Mouse (Mus musculus): ENCODE measurements around the gene Irf7. TPM values are rescaled to one million over a fixed set of nuclear protein-coding genes. Genes with fewer than 3 reads are reported as not detected.
A peak's percentile ranks its signal among the peaks of the same experiment; 100 is the strongest.

The Irf7 gene
- polyA plus RNA-seq, 3 experiments from 2014 or later, result 95.5 to 112 (median 100) TPM

DNA sequence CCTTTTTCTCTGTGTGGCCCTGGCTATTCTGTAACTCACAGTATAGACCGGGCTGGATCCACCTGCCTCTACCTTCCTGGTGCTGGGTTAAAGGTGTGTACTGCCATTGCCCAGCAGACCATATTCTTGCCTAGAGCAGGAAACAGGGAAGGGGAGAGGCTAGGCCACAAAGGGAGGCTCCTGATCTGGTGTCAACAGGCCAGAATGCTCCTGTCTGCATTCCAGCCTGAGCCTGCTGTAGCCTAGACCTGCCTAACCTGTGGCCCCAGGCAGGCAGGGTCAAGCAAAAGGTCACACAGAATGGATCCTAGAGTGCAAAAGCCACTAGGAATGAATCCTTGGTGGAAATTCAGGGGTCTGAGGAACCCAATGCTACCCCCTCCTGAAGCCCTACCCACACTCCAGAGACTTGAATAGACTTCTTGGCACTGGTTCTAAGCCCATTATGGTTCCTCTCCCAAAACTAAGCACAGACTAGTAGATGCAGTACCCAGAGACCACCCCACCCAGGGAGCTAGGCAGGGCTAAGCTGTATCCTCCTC lies 46.7 kb downstream of the Irf7 start:
- no peak for ATAC-seq

DNA sequence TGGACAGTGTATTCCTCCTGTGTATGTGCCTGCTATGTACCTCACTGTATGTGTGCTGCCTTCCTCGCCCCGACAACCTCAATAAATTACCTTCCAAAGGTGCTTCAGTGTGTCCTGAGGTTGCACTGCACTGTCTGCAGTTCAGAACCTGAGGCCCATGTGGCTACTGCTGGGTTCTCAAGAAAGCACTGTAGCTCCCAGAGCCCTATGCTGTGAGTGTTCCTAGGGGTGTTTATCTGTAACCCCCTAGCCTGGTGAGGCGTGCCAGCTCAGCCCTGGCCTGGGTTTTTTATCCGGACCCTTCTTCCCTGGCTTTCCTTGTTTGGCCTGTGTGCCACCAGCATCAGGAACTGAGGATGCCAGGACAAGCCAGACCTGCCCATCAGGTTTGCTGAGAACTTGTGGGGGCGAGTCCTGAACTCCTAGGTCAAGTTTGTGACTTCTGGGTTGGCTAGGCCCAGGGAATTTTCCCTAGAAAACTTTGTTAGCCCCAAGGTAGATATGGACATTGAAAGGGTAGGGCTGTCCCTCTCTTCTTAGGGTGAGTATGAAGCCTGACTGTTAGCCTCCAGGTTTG lies 47.6 kb downstream of the Irf7 start:
- ATAC-seq, result no peak

DNA sequence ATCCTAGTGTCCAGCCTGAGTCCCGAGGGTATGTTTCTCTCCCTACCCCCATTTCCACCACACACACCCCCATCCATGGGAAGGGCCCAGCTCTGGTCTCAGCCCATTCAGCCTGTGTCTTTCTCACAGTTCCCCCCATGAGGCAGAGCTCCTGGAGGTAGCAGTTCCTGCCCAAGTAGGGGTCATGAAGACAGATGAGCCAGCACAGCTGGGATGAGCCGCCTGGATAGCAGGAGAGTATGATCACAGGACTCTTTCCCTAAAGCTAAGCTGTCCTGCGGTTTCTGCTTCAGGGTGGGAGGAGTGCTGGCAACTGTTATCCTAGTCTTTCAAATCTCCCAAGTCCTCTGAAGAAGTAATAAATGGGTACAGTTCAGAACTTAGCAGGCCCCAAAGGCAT lies 48.1 kb downstream of the Irf7 start:
- no peak for ATAC-seq

DNA sequence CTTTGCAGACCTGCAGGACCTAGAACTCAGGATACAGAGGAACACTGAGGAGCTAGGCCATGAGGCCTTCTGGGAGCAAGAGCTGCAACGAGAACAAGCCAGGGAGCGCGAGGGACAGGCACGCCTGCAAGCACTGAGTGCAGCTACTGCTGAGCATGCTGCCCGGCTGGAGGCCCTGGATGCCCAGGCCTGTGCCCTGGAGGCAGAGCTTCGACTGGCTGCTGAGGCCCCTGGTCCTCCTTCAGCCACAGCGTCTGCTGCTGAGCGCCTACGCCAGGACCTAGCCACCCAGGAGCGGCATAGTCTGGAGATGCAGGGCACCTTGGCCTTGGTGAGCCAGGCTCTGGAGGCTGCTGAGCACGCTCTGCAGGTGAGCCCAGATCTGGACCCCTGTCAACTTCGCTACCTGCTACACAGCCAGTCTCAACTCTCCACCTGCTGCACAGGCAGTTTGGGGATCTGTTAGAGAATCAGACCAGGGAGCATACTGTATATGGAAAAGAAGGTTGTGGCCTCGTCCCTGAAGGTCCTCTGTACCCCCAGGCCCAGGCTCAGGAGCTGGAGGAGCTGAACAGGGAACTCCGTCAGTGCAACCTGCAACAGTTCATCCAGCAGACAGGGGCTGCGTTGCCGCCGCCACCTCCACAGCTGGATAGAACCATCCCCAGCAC lies 48.8 kb downstream of the Irf7 start:
- ATAC-seq, result no peak

DNA sequence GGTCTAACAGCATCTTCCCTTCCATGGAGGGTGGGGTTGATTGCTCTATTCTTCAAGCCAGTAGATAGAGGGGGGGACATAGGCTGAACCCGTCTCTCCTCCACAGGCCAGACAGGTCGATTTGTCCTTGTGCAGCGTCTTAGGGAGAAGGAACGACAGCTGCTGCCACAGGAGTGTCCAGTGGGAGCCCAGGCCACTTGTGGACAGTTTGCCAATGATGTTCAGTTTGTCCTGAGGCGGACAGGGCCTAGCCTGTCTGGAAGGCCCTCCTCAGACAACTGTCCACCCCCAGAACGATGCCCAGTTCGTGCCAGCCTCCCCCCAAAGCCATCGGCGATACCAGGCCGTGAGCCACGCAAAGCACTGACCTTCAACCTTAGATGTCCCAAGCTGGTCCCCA lies 49.4 kb downstream of the Irf7 start:
- no peak for ATAC-seq

DNA sequence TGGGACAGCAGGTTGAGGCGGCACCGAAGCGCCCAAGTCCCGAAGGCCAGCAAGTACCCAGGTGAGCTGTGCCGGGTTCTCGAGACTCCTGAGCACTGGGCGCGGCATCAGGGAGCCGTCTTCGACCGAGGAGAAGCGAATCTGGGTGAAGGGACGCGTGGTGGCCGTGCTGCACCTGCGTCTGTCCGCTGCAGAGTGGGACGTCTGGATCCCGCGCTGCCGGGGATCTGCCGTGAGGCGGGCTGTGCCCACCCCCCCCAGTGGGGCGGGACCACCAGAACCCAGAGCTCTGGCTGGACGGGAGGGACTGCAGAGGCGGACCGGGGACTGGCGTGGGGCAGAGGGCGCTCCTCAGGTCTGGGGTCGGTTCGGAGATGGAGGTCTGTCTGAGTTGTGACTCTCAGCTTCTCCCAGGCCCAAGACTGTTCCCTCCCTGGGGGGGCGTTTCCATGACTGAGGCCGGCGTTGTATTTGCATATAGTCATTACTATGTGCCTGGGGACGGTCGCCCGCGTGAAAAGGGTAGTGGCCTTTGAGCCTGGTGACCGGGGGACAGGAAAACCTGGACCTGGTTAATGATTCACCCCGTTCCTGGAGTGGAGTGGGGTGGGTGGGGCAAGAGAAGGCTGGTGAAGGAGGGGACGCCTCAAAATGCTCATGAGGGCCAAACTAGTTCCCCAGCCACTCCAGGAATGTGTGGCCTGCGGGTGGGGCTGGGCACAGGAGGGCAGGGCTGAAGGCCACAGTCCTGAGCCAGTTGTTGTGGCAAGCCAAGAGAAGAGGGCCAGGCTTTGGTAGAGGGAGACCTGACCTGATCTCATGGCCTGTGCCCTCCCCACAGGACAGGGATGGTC lies 50.2 kb downstream of the Irf7 start:
- ATAC-seq, result peak; percentile 18

DNA sequence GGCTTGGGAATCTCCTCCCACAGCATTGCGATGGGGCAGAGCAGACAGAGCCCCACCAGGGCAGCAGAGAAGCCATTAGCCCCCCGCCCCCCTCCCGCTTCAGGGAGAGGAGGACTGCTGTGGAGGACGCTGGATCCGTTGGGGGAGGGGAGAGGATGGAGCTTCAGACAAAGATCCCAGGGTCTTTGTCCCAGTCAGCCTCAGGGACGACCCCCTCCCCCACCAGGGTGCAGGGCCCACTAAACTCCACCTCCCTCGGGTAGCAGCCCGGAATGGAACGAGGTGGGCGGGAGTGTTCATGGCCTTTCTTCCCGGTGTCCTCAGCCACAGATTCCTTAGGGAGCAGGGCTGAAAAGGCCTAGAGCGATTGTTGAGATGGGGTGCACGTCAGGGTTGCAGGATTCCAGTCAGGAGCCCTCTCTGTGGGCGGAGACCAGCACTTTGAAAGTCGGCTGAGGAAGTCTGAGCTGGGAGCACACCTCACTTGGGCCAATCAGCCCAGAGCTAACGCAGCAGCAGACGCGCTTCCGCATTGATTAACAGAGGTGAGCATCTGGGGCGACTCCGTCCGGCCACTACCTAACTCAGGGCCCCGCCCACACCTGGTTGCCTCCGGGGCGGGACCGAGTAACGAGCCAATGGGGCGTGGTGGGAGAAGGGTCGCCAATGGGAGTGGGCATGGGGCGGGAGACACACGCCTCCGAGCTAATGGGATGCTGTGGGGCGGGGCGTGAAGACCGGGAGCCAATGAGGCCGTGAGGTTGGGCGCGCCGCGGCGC lies 51.0 kb downstream of the Irf7 start, which contains the start of gene Rassf7:
Gene Rassf7, plus strand, starts transcription at position 760 of the 779 bp plus-strand sequence.
- ATAC-seq, result peak; percentile 99

DNA sequence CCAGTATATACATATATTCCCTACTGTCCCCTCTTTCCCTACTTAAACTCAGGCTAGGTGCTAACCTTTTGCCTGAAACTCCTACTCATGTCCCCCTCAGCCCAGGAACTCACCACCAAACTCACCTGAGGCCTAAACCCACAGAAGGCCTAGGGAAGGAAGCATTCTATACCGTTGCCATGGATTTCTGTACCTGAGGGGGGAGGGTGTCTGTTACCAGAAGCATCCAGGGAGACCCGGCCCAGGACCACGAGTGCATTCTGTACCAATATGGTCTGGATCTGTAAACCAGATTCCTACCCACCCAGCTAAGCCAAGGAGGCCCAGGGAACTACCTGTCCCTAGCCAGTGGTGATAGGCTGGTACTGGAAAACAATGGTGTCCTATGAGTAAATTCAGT lies 52.0 kb downstream of the Irf7 start:
- ATAC-seq, result no peak

DNA sequence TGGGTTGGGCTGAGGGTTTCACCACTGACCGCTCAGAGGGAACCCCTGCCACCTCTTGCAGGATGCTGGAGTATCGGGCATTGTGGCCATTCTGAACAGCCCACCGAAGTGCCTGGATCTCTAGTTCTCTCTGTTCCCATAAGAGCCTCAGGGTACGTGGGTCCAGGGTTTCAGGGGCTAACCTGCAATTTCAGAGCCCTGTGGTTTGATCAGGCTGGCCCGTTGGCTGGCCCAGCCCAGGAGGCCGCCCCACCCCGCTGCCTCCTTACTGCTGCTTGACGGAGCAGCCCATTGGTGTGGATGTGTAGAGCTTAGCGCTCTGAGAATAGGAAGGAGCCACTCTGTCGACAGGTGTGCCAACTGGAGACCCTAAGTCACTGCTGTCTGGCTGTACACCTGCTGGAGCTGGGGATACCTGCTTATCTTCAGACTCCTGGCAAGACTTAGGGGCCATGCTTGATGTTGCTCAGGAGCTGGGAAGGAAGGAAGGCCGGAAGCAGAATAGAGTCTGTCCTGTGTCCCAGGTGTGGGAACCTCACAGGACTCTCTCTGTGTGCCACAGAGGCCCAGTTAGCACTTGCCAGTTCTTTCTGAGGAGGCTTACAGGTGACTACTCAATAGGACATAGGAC lies 52.6 kb downstream of the Irf7 start, which contains the start of gene Lmntd2:
Gene Lmntd2, minus strand, starts transcription at position 476 of the 631 bp plus-strand sequence.
- no peak for ATAC-seq

DNA sequence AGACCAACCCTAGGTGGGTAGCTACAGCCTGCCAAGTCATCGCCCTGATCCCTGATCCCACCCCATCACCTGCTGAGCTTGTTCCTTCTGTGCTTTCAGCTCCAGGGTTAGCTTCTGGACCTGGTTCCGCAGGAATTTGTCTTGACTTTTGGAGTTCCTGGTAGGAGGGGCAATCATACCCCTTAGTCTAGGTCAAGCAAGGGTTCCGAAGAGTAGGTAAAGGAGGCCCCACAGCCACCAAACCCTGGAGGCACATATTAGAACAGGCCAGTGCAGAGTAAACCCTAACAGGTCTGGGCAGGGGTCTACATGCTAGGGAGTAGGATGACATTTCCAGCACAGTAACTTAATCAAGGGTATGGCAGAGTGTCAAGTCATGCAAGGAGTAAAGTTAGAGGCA lies 53.1 kb downstream of the Irf7 start:
- ATAC-seq, result no peak

Other genes with a start within 250 kb of the Irf7 start
- gene Ifitm6, start 248.6 kb downstream of the Irf7 start, polyA plus RNA-seq (2017; shearing (Covaris generic)), result under 1 TPM in 1 of 3 experiments, not detected in 2; 0.94 TPM
- gene Gm17387, start 237.3 kb downstream of the Irf7 start, polyA plus RNA-seq (2017; shearing (Covaris generic)), result not detected
- gene B4galnt4, start 205.4 kb downstream of the Irf7 start, polyA plus RNA-seq (2017; shearing (Covaris generic)), result 10 to 100 TPM; 11.1 to 13.1 (median 12.5) TPM
- gene Pkp3, start 188.3 kb downstream of the Irf7 start, polyA plus RNA-seq (2017; shearing (Covaris generic)), result 100 to 1,000 TPM; 413 to 487 (median 426) TPM
- gene Sigirr, start 165.9 kb downstream of the Irf7 start, polyA plus RNA-seq (2017; shearing (Covaris generic)), result 100 to 1,000 TPM; 149 to 208 (median 206) TPM
- not detected for gene Ano9, start 148.7 kb downstream of the Irf7 start, polyA plus RNA-seq (2017; shearing (Covaris generic))
- 1 to 10 TPM; 6.2 to 9.3 (median 7.0) TPM for gene Ptdss2, start 144.1 kb downstream of the Irf7 start, polyA plus RNA-seq (2017; shearing (Covaris generic))
- 100 to 1,000 TPM; 135 to 147 (median 143) TPM for gene Rnh1, start 93.6 kb downstream of the Irf7 start, polyA plus RNA-seq (2017; shearing (Covaris generic))
- 1 to 10 TPM; 1.5 to 6.2 (median 4.6) TPM for gene Hras, start 72.5 kb downstream of the Irf7 start, polyA plus RNA-seq (2017; shearing (Covaris generic))
- 1 to 10 TPM; 1.3 to 2.2 (median 1.7) TPM for gene Lrrc56, start 72.3 kb downstream of the Irf7 start, polyA plus RNA-seq (2017; shearing (Covaris generic))
- gene Lmntd2, start 52.4 kb downstream of the Irf7 start, polyA plus RNA-seq (2017; shearing (Covaris generic)), result 10 to 100 TPM in 1 of 3 experiments, 1 to 10 TPM in 2; 4.6 to 11.3 (median 8.5) TPM
- 10 to 100 TPM in 2 of 3 experiments, 1 to 10 TPM in 1; 9.2 to 15.0 (median 13.7) TPM for gene Rassf7, start 50.6 kb downstream of the Irf7 start, polyA plus RNA-seq (2017; shearing (Covaris generic))
- gene Phrf1, start 37.7 kb downstream of the Irf7 start, polyA plus RNA-seq (2017; shearing (Covaris generic)), result 10 to 100 TPM; 40.5 to 51.6 (median 46.7) TPM
- not detected for gene Cdhr5, start 10.3 kb upstream of the Irf7 start, polyA plus RNA-seq (2017; shearing (Covaris generic))
- gene Sct, start 12.7 kb upstream of the Irf7 start, polyA plus RNA-seq (2017; shearing (Covaris generic)), result not detected
- not detected for gene Drd4, start 25.5 kb upstream of the Irf7 start, polyA plus RNA-seq (2017; shearing (Covaris generic))
- 10 to 100 TPM; 17.6 to 37.9 (median 34.6) TPM for gene Deaf1, start 61.2 kb upstream of the Irf7 start, polyA plus RNA-seq (2017; shearing (Covaris generic))
- 10 to 100 TPM; 27.1 to 41.1 (median 39.1) TPM for gene Tmem80, start 61.3 kb upstream of the Irf7 start, polyA plus RNA-seq (2017; shearing (Covaris generic))
- gene Eps8l2, start 72.4 kb upstream of the Irf7 start, polyA plus RNA-seq (2017; shearing (Covaris generic)), result not detected
- gene Taldo1, start 125.7 kb upstream of the Irf7 start, polyA plus RNA-seq (2017; shearing (Covaris generic)), result 100 to 1,000 TPM; 271 to 329 (median 303) TPM
- 100 to 1,000 TPM in 1 of 3 experiments, 10 to 100 TPM in 2; 70.1 to 108 (median 91.4) TPM for gene Gatd1, start 147.7 kb upstream of the Irf7 start, polyA plus RNA-seq (2017; shearing (Covaris generic))
- gene Cend1, start 163.0 kb upstream of the Irf7 start, polyA plus RNA-seq (2017; shearing (Covaris generic)), result 1 to 10 TPM in 1 of 3 experiments, not detected in 2; 1.7 TPM
- gene Slc25a22, start 171.4 kb upstream of the Irf7 start, polyA plus RNA-seq (2017; shearing (Covaris generic)), result 10 to 100 TPM; 31.4 to 50.6 (median 32.0) TPM
- gene Pidd1, start 177.5 kb upstream of the Irf7 start, polyA plus RNA-seq (2017; shearing (Covaris generic)), result 10 to 100 TPM in 2 of 3 experiments, 1 to 10 TPM in 1; 5.8 to 11.5 (median 10.3) TPM
- 1,000 to 10,000 TPM; 2,239 to 3,896 (median 3,389) TPM for gene Rplp2, start 180.9 kb upstream of the Irf7 start, polyA plus RNA-seq (2017; shearing (Covaris generic))
- gene Pnpla2, start 188.7 kb upstream of the Irf7 start, polyA plus RNA-seq (2017; shearing (Covaris generic)), result 10 to 100 TPM; 49.4 to 68.0 (median 63.9) TPM
- not detected for gene Cracr2b, start 194.6 kb upstream of the Irf7 start, polyA plus RNA-seq (2017; shearing (Covaris generic))
- gene Cd151, start 200.9 kb upstream of the Irf7 start, polyA plus RNA-seq (2017; shearing (Covaris generic)), result 1 to 10 TPM; 6.0 to 8.7 (median 8.5) TPM
- 10 to 100 TPM; 15.7 to 24.9 (median 19.9) TPM for gene Polr2l, start 208.7 kb upstream of the Irf7 start, polyA plus RNA-seq (2017; shearing (Covaris generic))
- gene Tspan4, start 208.8 kb upstream of the Irf7 start, polyA plus RNA-seq (2017; shearing (Covaris generic)), result 1 to 10 TPM; 1.8 to 3.0 (median 2.4) TPM